In genomic region chr4:98863451-98863850, GRCm38 (mm10) we compare ENCODE assay signal across 34 mouse cellular contexts. TPM values are rescaled to one million over a fixed set of nuclear protein-coding genes. Genes with fewer than 3 reads are reported as not detected.
A peak's percentile ranks its signal among the peaks of the same experiment; 100 is the strongest.
DNase-seq lines count a peak whose midpoint lies in the region; ATAC-seq and TF ChIP-seq lines count a peak whose summit lies in the region.
"Had no signal": no experiment of that assay in that cellular context is flagged by ENCODE, and none has a peak within 500 bp of the region (broad histone marks: within the 10 kb centered on the region; RNA-seq: fewer than 3 reads in every experiment).

No protein-coding gene starts in this region.

- DNase-seq in 416B (ENCODE audit: low read depth) = peak; percentile 9
- no peak for DNase-seq in ES-E14 (ENCODE audit: low read depth, low spot score)
- peak; percentile 74 for DNase-seq in ZHBTc4 (ENCODE audit: low read depth, low spot score)
- DNase-seq in MN1 (ENCODE audit: low spot score) = no peak
- DNase-seq in kidney, adult 2 months = no peak
- DNase-seq: adrenal gland, postnatal 10 days; adrenal gland, postnatal 25 days; B cell, adult 2 months; cerebellum, adult 11 months; cerebellum, adult 18-20 months; cerebellum, adult 8-10 months; cerebellum, adult 9-11 months; cerebellum, postnatal 14 days; cerebellum, postnatal 36 days; embryo, embryonic 11 days; forebrain, postnatal 0 days had no signal

- H3K27ac ChIP-seq in ES-Bruce4 (ENCODE audit: insufficient read depth, low read length) (peak overlapping the region; percentile 96), ES-E14 (ENCODE audit: insufficient read depth, low read depth, low read length, poor library complexity, severe bottlenecking) (peak overlapping the region; percentile 75; the same call in 1 of the 2 replicates)
- no peak overlapping the region for H3K27ac ChIP-seq in kidney, adult 2 months (ENCODE audit: insufficient read depth, low read depth, low read length)
- H3K27ac ChIP-seq: embryonic facial prominence, embryonic 13.5 days; embryonic facial prominence, embryonic 15.5 days; forebrain, embryonic 13.5 days; forebrain, embryonic 15.5 days had no signal

- no peak for TF ChIP-seq POLR2A in ES-Bruce4 (IDR thresholded peaks at IDR 0.05; ENCODE audit: insufficient read depth, low read length)
- no peak for TF ChIP-seq POLR2A in kidney, adult 2 months (IDR thresholded peaks at IDR 0.05; ENCODE audit: low read depth, low read length)

- ATAC-seq in erythroid progenitor cell, adult 5-6 weeks (replicated peaks; ENCODE audit: low FRiP score, poor library complexity, severe bottlenecking) = no peak
- ATAC-seq: activated CD4-positive, CD25-positive, alpha-beta regulatory T cell, adult 4 months; CD4-positive, CD25-positive, alpha-beta regulatory T cell, adult 4 months; forebrain, embryonic 13.5 days; forebrain, embryonic 15.5 days; forebrain, postnatal 0 days; Patski had no signal

- no peak overlapping the region for H3K9ac ChIP-seq in ES-Bruce4 (ENCODE audit: low read depth, poor library complexity, severe bottlenecking)
- no peak overlapping the region for H3K9ac ChIP-seq in ES-E14 (ENCODE audit: insufficient read depth, low read depth, low read length, poor library complexity, severe bottlenecking)
- H3K9ac ChIP-seq: embryonic facial prominence, embryonic 13.5 days; embryonic facial prominence, embryonic 15.5 days; forebrain, embryonic 13.5 days; forebrain, embryonic 15.5 days; forebrain, postnatal 0 days had no signal

- no peaks in the 10 kb centered on the region for H3K27me3 ChIP-seq in ES-Bruce4 (ENCODE audit: control insufficient read depth, insufficient read depth, low read length, poor library complexity, severe bottlenecking)
- no peaks in the 10 kb centered on the region for H3K27me3 ChIP-seq in kidney, adult 2 months (replicated peaks; ENCODE audit: control insufficient read depth, insufficient read depth, low read length)
- H3K27me3 ChIP-seq: CH12.LX; embryonic facial prominence, embryonic 13.5 days; embryonic facial prominence, embryonic 15.5 days; forebrain, embryonic 13.5 days; forebrain, embryonic 15.5 days; Patski had no signal

- no peak for TF ChIP-seq EP300 in ES-Bruce4 (IDR thresholded peaks at IDR 0.05; ENCODE audit: insufficient read depth, low read depth, low read length)

- in situ Hi-C loops in ES-E14 (cut with MboI; ENCODE audit: low sequenced_read_pairs in 2 of 2, unreplicated experiment in 2 of 2) = no loop called here

- no peak for TF ChIP-seq CTCF in ES-Bruce4 (IDR thresholded peaks at IDR 0.05; ENCODE audit: low read depth, low read length)
- no peak for TF ChIP-seq CTCF in kidney, adult 2 months (conservative IDR thresholded peaks at IDR 0.05; ENCODE audit: insufficient read depth, insufficient read length, low read depth, low read length)

- H3K4me3 ChIP-seq in ES-Bruce4 (ENCODE audit: low read depth, low read length) (no peak overlapping the region), ES-E14 (ENCODE audit: insufficient read depth in 1 of 2, low read depth in 1 of 2, low read length in 2 of 2, poor library complexity in 1 of 2, severe bottlenecking in 1 of 2) (no peak overlapping the region)
- H3K4me3 ChIP-seq in kidney, adult 2 months (ENCODE audit: insufficient read depth, low read depth, low read length) = no peak overlapping the region
- H3K4me3 ChIP-seq: embryonic facial prominence, embryonic 13.5 days; embryonic facial prominence, embryonic 15.5 days; erythroblast, embryonic 14.5 days; forebrain, embryonic 13.5 days; forebrain, embryonic 15.5 days had no signal

- peaks cover 13% of the 10 kb centered on the region; the same call in 1 of the 2 replicates for H3K9me3 ChIP-seq in ES-Bruce4 (replicated peaks; ENCODE audit: control insufficient read depth, insufficient read depth, low read length, poor library complexity, severe bottlenecking)
- H3K9me3 ChIP-seq in ES-E14 (ENCODE audit: control insufficient read depth, insufficient read depth, low read depth, low read length) = no peaks in the 10 kb centered on the region
- H3K9me3 ChIP-seq: embryonic facial prominence, embryonic 15.5 days; forebrain, embryonic 15.5 days had no signal

- H3K36me3 ChIP-seq in ES-Bruce4 (ENCODE audit: control insufficient read depth, insufficient read depth, low read length, poor library complexity, severe bottlenecking) = no peaks in the 10 kb centered on the region
- H3K36me3 ChIP-seq in ES-E14 (ENCODE audit: control insufficient read depth, insufficient read depth, low read length, poor library complexity, severe bottlenecking) = no peaks in the 10 kb centered on the region
- H3K36me3 ChIP-seq in kidney, adult 2 months (ENCODE audit: control insufficient read depth, insufficient read depth, low read length) = no peaks in the 10 kb centered on the region
- H3K36me3 ChIP-seq: embryonic facial prominence, embryonic 13.5 days; embryonic facial prominence, embryonic 15.5 days; forebrain, embryonic 15.5 days had no signal

- H3K4me1 ChIP-seq in ES-Bruce4 (ENCODE audit: control insufficient read depth, insufficient read depth, low read length) (peaks cover 2% of the 10 kb centered on the region), ES-E14 (ENCODE audit: control insufficient read depth in 2 of 2, insufficient read depth in 2 of 2, low read length in 2 of 2, poor library complexity in 1 of 2) (peaks cover 2 to 6% of the 10 kb centered on the region in 2 experiments; a peak in 2 of 4 replicates)
- no peaks in the 10 kb centered on the region for H3K4me1 ChIP-seq in kidney, adult 2 months (ENCODE audit: control insufficient read depth, insufficient read depth, low read length)
- H3K4me1 ChIP-seq: embryonic facial prominence, embryonic 15.5 days; forebrain, embryonic 13.5 days had no signal

- 92% methylated on average over 2 of the region's 2 CpGs for WGBS in kidney, adult 2 months

TF ChIP-seq in ES-E14, 5 proteins besides CTCF, POLR2A, EP300 and RAD21:
- no peak for TF ChIP-seq ZC3H11A (IDR thresholded peaks at IDR 0.05; ENCODE audit: borderline replicate concordance, low read depth, low read length)
- no peak for TF ChIP-seq CHD2 (IDR thresholded peaks at IDR 0.05; ENCODE audit: low read depth, low read length)
- TF ChIP-seq ZNF384 (IDR thresholded peaks at IDR 0.05; ENCODE audit: low read depth, low read length) = no peak
- no peak for TF ChIP-seq HCFC1 (IDR thresholded peaks at IDR 0.05; ENCODE audit: borderline replicate concordance, insufficient read depth, low read length)
- no peak for TF ChIP-seq MAFK (IDR thresholded peaks at IDR 0.05; ENCODE audit: insufficient read depth, low read depth, low read length)

RNA-seq across cellular contexts. Expression of gene I0C0044D17Rik, which starts 39.8 kb away (rescaled TPM):
- not detected in 2 replicates for polyA plus RNA-seq in ES-Bruce4 (2011; ENCODE audit: insufficient read depth, insufficient read length, low read depth, missing spikeins)
- 0.13 TPM in 1 of 2 replicates, not detected in the other for total RNA-seq in ES-E14 (2012; rRNA removed)
- total RNA-seq in erythroid progenitor cell, adult 5-6 weeks (2015; ENCODE audit: low replicate concordance) = not detected in 2 replicates
- not detected in 2 replicates for total RNA-seq in erythroid progenitor cell, adult 5-6 weeks (2017; ENCODE audit: low replicate concordance)
- not detected in 2 replicates for polyA plus RNA-seq in kidney, adult 2 months (2012; rRNA removed)
- total RNA-seq: adrenal gland, adult 18-20 months; adrenal gland, postnatal 10 days; adrenal gland, postnatal 25 days; adrenal gland, postnatal 4 days; CH12.LX; common myeloid progenitor, adult 5-6 weeks; forebrain, postnatal 0 days; MEL had no signal
- polyA plus RNA-seq: activated CD4-positive, CD25-positive, alpha-beta regulatory T cell, adult 4 months; brain, embryonic 14.5 days; CD4-positive, CD25-positive, alpha-beta regulatory T cell, adult 4 months; embryonic facial prominence, embryonic 11.5 days; embryonic facial prominence, embryonic 13.5 days; embryonic facial prominence, embryonic 15.5 days; erythroblast, embryonic 14.5 days; forebrain, embryonic 11.5 days; forebrain, embryonic 13.5 days; forebrain, embryonic 15.5 days; forebrain, postnatal 0 days; Patski had no signal

RNA-seq across cellular contexts. Expression of gene Kank4, which starts 46.1 kb away (rescaled TPM):
- polyA plus RNA-seq in ES-Bruce4 (2011; ENCODE audit: insufficient read depth, insufficient read length, low read depth, missing spikeins) = 2.1 and 2.4 TPM in 2 replicates
- 4.0 and 5.4 TPM in 2 replicates for total RNA-seq in ES-E14 (2012; rRNA removed)
- total RNA-seq in erythroid progenitor cell, adult 5-6 weeks (2015; ENCODE audit: low replicate concordance) = not detected in 2 replicates
- total RNA-seq in erythroid progenitor cell, adult 5-6 weeks (2017; ENCODE audit: low replicate concordance) = not detected in 2 replicates
- polyA plus RNA-seq in kidney, adult 2 months (2012; rRNA removed) = 3.2 and 3.5 TPM in 2 replicates
- total RNA-seq: CH12.LX; common myeloid progenitor, adult 5-6 weeks; MEL had no signal
- polyA plus RNA-seq: activated CD4-positive, CD25-positive, alpha-beta regulatory T cell, adult 4 months; CD4-positive, CD25-positive, alpha-beta regulatory T cell, adult 4 months; erythroblast, embryonic 14.5 days; Patski had no signal

Comparison
In these comparisons a context has a peak if more than half of its experiments do, and no peak if none do; other contexts are left out.
1. DNase-seq: peak in 416B (single experiment) and ZHBTc4 (single experiment); none in ES-E14 (single experiment), MN1 (single experiment) and kidney, adult 2 months (single experiment).